ENCODE assay signal across 11 mouse cellular contexts in the genomic region with DNA sequence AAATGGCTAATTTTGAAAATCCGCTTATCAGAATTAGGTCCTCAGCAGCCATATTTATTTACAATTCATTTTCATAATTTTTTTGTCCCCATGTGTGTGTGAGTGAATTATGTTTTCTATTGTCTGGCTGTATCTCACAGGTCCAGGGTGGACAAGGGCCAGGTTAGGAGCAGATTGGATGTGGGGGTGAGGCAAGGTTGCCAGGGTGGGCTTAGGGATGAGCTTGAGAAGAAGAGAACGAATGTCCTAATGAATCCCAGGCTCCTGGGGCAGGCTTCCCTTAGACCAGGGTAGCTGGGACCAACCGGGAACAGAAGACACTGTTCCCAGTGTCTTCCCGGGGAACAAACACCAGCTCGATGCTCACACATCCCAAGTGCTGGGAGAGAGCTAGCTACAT.
DNase-seq lines count a peak whose midpoint lies in the region; ATAC-seq lines count a peak whose summit lies in the region.
"Had no signal": no experiment of that assay in that cellular context is flagged by ENCODE, and none has a peak within 500 bp of the region (broad histone marks: within the 10 kb centered on the region; RNA-seq: fewer than 3 reads in every experiment).

No protein-coding gene starts in this region.

- peaks cover 43% of the 10 kb centered on the region for H3K27me3 ChIP-seq in heart, embryonic 15.5 days
- no peaks in the 10 kb centered on the region for H3K27me3 ChIP-seq in forebrain, embryonic 13.5 days
- peaks cover 34% of the 10 kb centered on the region for H3K27me3 ChIP-seq in limb, embryonic 10.5 days (ENCODE audit: low read depth, poor library complexity, severe bottlenecking)
- H3K27me3 ChIP-seq in neural tube, embryonic 13.5 days, result 0 out of 2 replicates have a peak, but pooled peaks cover 7% of the 10 kb centered on the region

- no peak overlapping the region for H3K27ac ChIP-seq in heart, embryonic 15.5 days
- H3K27ac ChIP-seq in forebrain, embryonic 13.5 days, result peak overlapping the region; percentile 76
- peak overlapping the region; percentile 61; the same call in 1 of the 2 replicates for H3K27ac ChIP-seq in limb, embryonic 10.5 days
- H3K27ac ChIP-seq in neural tube, embryonic 13.5 days (replicated peaks), result no peak overlapping the region
- H3K27ac ChIP-seq: liver, embryonic 14.5 days had no signal

- no peak for ATAC-seq in heart, embryonic 15.5 days (replicated peaks; ENCODE audit: insufficient number of reproducible peaks, insufficient read depth, low FRiP score, low read depth)
- no peak for ATAC-seq in forebrain, embryonic 13.5 days
- no peak for ATAC-seq in neural tube, embryonic 13.5 days (ENCODE audit: low read depth)
- no peak for ATAC-seq in monocyte, adult 5-6 weeks (replicated peaks; ENCODE audit: insufficient number of reproducible peaks, low FRiP score, low TSS enrichment, poor library complexity, severe bottlenecking)

- 37% methylated on average over 5 of the region's 5 CpGs for WGBS in heart, embryonic 15.5 days
- 47% methylated on average over 5 of the region's 5 CpGs for WGBS in forebrain, embryonic 13.5 days
- 59% methylated on average over 5 of the region's 5 CpGs for WGBS in limb, embryonic 10.5 days
- WGBS in neural tube, embryonic 13.5 days, result 62% methylated on average over 5 of the region's 5 CpGs

- 0 out of 2 replicates have a peak, but pooled peaks cover 2% of the 10 kb centered on the region for H3K4me1 ChIP-seq in heart, embryonic 15.5 days (replicated peaks)
- peaks cover 62% of the 10 kb centered on the region for H3K4me1 ChIP-seq in forebrain, embryonic 13.5 days
- H3K4me1 ChIP-seq in limb, embryonic 10.5 days, result peaks cover 41% of the 10 kb centered on the region
- H3K4me1 ChIP-seq in neural tube, embryonic 13.5 days (replicated peaks), result peaks cover 59% of the 10 kb centered on the region

- no peaks in the 10 kb centered on the region for H3K9me3 ChIP-seq in heart, embryonic 15.5 days (replicated peaks)
- H3K9me3 ChIP-seq in forebrain, embryonic 13.5 days (replicated peaks), result no peaks in the 10 kb centered on the region
- H3K9me3 ChIP-seq in limb, embryonic 10.5 days (replicated peaks), result no peaks in the 10 kb centered on the region
- H3K9me3 ChIP-seq in neural tube, embryonic 13.5 days, result no peaks in the 10 kb centered on the region

- H3K4me3 ChIP-seq in heart, embryonic 15.5 days, result no peak overlapping the region
- H3K4me3 ChIP-seq in forebrain, embryonic 13.5 days, result peak overlapping the region; percentile 30
- peak overlapping the region; percentile 45 for H3K4me3 ChIP-seq in limb, embryonic 10.5 days
- no peak overlapping the region for H3K4me3 ChIP-seq in neural tube, embryonic 13.5 days

- 0 out of 2 replicates have a peak overlapping the region, but pooled peaks have one; percentile 4 for H3K4me2 ChIP-seq in heart, embryonic 15.5 days
- H3K4me2 ChIP-seq in forebrain, embryonic 13.5 days, result peak overlapping the region; percentile 54
- H3K4me2 ChIP-seq in neural tube, embryonic 13.5 days, result peak overlapping the region; percentile 50

- no peak overlapping the region for H3K9ac ChIP-seq in heart, embryonic 15.5 days
- peak overlapping the region; percentile 51 for H3K9ac ChIP-seq in forebrain, embryonic 13.5 days
- H3K9ac ChIP-seq in neural tube, embryonic 13.5 days, result peak overlapping the region; percentile 57
- H3K9ac ChIP-seq: liver, embryonic 14.5 days had no signal

- no peak for DNase-seq in heart, postnatal 25 days (ENCODE audit: low spot score)
- DNase-seq in limb, embryonic 10.5 days (ENCODE audit: low spot score), result no peak
- no peak for DNase-seq in cerebellum, postnatal 4 days (ENCODE audit: low spot score in 2 of 2)
- DNase-seq in urinary bladder, postnatal 36 days (ENCODE audit: low spot score in 2 of 2), result no peak
- DNase-seq: heart, postnatal 10 days; kidney, adult 9 months had no signal

- intact Hi-C loops in heart, postnatal 25 days (cut with DNase I), result no loop called here

- no peaks in the 10 kb centered on the region for H3K36me3 ChIP-seq in heart, embryonic 15.5 days
- H3K36me3 ChIP-seq in forebrain, embryonic 13.5 days (ENCODE audit: poor library complexity, severe bottlenecking), result no peaks in the 10 kb centered on the region
- H3K36me3 ChIP-seq in limb, embryonic 10.5 days, result no peaks in the 10 kb centered on the region
- H3K36me3 ChIP-seq in neural tube, embryonic 13.5 days, result no peaks in the 10 kb centered on the region

Comparison
In these comparisons a context has a peak if more than half of its experiments do, and no peak if none do; other contexts are left out.
1. H3K27ac ChIP-seq: peak in forebrain, embryonic 13.5 days (single experiment) and limb, embryonic 10.5 days (single experiment); none in heart, embryonic 15.5 days (single experiment) and neural tube, embryonic 13.5 days (single experiment).
2. H3K4me2 ChIP-seq: peak in every context shown above with its lines; median percentile 54 in forebrain, embryonic 13.5 days; 50 in neural tube, embryonic 13.5 days; 4 in heart, embryonic 15.5 days.
3. H3K4me3 ChIP-seq: peak in forebrain, embryonic 13.5 days (single experiment) and limb, embryonic 10.5 days (single experiment); none in heart, embryonic 15.5 days (single experiment) and neural tube, embryonic 13.5 days (single experiment).